Mouse (Mus musculus) hindbrain, embryonic 13.5 days (tissue): Measurements from ENCODE around the gene Crygn. TPM values are rescaled to one million over a fixed set of nuclear protein-coding genes. Genes with fewer than 3 reads are reported as not detected.
A peak's percentile ranks its signal among the peaks of the same experiment; 100 is the strongest.

Experiments used
- ATAC-seq: fragments of 200-750 bp; cut with Nextera tagmentation; 2 replicates; pipeline ENCODE4 v1.8.0; 2017; ENCODE audit warnings: moderate TSS enrichment; ENCODE audit not compliant: low FRiP score
- H3K27ac ChIP-seq: fragments of 300-500 bp; sonication (generic); 2 replicates; pipeline ENCODE4 v1.5.1; 2015; ENCODE audit warnings: inconsistent platforms, mild to moderate bottlenecking, moderate library complexity
- H3K27me3 ChIP-seq: fragments of 300-500 bp; sonication (generic); 2 replicates; pipeline ENCODE4 v1.6.1; 2015; ENCODE audit warnings: mild to moderate bottlenecking, inconsistent platforms
- H3K36me3 ChIP-seq: fragments of 300-500 bp; sonication (generic); 2 replicates; pipeline ENCODE4 v1.6.1; 2015; ENCODE audit warnings: mild to moderate bottlenecking, inconsistent platforms
- H3K4me1 ChIP-seq: fragments of 300-500 bp; sonication (generic); replicated peaks from 2 replicates; pipeline ENCODE4 v1.6.1; 2015; ENCODE audit warnings: inconsistent platforms
- H3K4me2 ChIP-seq: fragments of 300-500 bp; sonication (generic); 2 replicates; pipeline ENCODE4 v1.6.1; 2015; ENCODE audit warnings: inconsistent platforms, mild to moderate bottlenecking, moderate library complexity
- H3K4me3 ChIP-seq: fragments of 300-500 bp; sonication (generic); 2 replicates; pipeline ENCODE4 v1.5.1; 2015; ENCODE audit warnings: mild to moderate bottlenecking, inconsistent platforms
- H3K9ac ChIP-seq: fragments of 300-500 bp; sonication (generic); 2 replicates; pipeline ENCODE4 v1.6.1; 2015; ENCODE audit warnings: mild to moderate bottlenecking, inconsistent platforms
- H3K9me3 ChIP-seq: fragments of 300-500 bp; sonication (generic); 2 replicates; pipeline ENCODE4 v1.6.1; 2016; ENCODE audit warnings: inconsistent platforms
- WGBS: fragments of 180-500 bp; shearing (Covaris S2); methylation state at CpG from one replicate; pipeline ENCODE4 v1.1.7; 2015; 5-methylcytosine and 5-hydroxymethylcytosine counted together
- polyA plus RNA-seq: library from polyadenylated mRNA; unstranded; fragments of >200 nt; fragmentation: Nextera tagmentation; extraction: Ambion mirVana; gene quantifications from 2 replicates; pipeline ENCODE4 v1.2.1, GENCODE M21; 2015

The Crygn gene
- polyA plus RNA-seq, 1 experiment from 2014 or later: 2.1 TPM

DNA sequence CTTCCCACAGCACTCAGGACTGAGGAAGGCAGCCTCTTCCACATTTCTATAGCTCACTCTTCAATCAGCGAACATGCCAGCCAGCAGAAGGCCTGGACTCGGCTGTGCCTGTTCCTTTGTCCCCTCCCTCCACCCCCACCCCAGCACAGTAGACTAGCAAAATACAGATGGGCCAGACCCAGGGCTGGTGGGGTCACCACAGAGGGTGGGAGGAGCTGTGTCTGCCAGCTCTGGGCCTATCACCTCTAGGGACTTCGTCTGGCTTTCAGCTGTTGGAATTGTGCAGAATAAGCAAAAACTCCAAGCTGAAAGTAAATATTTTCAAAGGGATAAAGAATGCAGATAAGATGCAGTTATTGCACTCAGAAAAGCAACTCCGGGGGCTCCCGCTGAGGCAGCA, 33.0 kb downstream of the Crygn start:
- no peak overlapping the region for H3K4me3 ChIP-seq
- peaks cover 17% of the 10 kb centered on the region for H3K4me1 ChIP-seq
- 44% methylated on average over 5 of the region's 5 CpGs for WGBS
- peak overlapping the region; percentile 29; the same call in 1 of the 2 replicates for H3K9ac ChIP-seq
- peak overlapping the region; percentile 60 for H3K27ac ChIP-seq
- ATAC-seq: 0 out of 2 replicates have a peak, but pooled peaks have one; percentile 54
- no peaks in the 10 kb centered on the region for H3K9me3 ChIP-seq
- H3K36me3 ChIP-seq: no peaks in the 10 kb centered on the region
- no peak overlapping the region for H3K4me2 ChIP-seq
- H3K27me3 ChIP-seq: peaks cover 21% of the 10 kb centered on the region

DNA sequence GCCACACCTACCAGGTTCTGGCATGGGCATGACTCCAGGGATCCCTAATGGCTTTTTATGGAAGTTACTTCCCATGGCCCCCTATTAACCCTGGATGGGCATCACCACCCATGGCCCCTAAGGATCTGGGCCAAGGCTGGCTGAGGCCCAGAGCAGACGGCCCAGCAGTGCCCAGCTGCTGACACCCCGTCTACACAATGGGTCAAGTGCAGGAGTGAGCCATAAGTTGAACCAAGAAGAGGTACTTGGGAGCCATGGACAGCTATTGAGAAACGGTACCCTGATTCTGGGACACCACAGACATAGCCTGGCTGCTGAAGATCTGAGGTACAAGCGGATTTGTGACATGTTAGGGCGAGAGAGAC, 33.6 kb downstream of the Crygn start:
- peaks cover 15% of the 10 kb centered on the region for H3K27me3 ChIP-seq
- no peak overlapping the region for H3K4me2 ChIP-seq
- H3K36me3 ChIP-seq: no peaks in the 10 kb centered on the region
- H3K27ac ChIP-seq: peak overlapping the region; percentile 52; the same call in 1 of the 2 replicates
- peak overlapping the region; percentile 29; the same call in 1 of the 2 replicates for H3K9ac ChIP-seq
- WGBS: 84% methylated on average over 5 of the region's 5 CpGs
- peaks cover 14% of the 10 kb centered on the region for H3K4me1 ChIP-seq
- ATAC-seq: no peak
- H3K9me3 ChIP-seq: no peaks in the 10 kb centered on the region
- H3K4me3 ChIP-seq: no peak overlapping the region

DNA sequence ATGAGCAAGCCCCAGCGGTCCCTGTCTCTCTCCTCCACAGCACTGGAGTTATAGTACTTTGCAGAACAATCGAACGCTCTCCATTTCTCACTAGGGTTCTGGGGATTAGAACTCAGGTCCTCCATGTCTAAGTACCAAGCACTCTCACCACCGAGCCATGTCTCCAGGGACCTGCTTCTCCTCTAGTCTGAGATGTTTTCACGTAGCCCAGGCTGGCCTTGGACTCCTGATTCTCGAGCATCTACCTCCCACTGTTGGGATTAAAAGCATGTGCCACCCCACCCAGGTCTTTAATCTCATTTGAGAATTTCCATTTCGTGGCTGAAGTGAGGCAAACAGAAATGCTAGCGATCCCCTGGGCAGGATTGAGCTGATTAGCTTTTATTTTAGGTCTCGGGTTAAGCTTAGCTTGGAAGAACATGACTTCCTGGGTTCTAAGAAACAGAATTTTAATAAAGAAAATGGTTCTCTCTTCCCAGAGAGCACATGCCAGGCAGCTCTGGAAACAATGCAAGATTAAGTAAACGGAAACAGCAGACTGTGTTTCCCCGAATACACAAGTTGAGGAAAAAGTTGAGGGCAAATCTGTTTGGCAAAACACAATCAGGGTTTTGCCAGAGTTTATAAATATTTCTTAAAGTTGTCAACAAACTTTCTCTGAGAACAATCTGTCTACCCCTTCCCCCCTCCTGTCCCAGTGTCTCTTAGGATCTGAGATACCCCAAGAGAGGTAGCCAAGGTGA, 34.1 kb downstream of the Crygn start:
- Histone ChIP-seq H3K27ac (no peak overlapping the region), H3K27me3 (peaks cover 10% of the 10 kb centered on the region), H3K4me3 (no peak overlapping the region), H3K9ac (no peak overlapping the region), H3K36me3 (no peaks in the 10 kb centered on the region), H3K4me1 (peaks cover 14% of the 10 kb centered on the region), H3K4me2 (no peak overlapping the region), H3K9me3 (no peaks in the 10 kb centered on the region)
- no peak for ATAC-seq
- 81% methylated on average over 11 of the region's 11 CpGs for WGBS

DNA sequence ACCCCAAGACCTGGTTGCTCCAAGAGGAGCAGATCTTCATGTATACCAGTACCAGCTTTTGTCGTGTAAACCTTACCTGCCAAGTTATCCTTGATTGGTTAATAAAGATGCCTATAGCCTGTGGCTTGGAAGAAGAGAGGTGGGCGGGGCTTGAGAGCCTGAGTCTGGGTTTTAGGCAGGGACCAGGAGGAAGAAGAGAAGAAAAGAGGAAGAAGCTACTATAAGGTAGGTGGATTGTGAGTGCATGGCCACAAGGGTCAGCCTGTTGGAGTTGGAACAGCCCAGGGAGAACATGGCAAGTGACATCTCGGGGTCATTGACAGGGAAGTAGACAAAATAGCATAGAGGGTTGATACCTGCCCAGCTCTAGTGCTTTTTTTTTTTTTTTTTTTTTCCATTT, 38.0 kb downstream of the Crygn start:
- H3K4me2 ChIP-seq: no peak overlapping the region
- 87% methylated on average over 3 of the region's 3 CpGs for WGBS
- no peak for ATAC-seq

DNA sequence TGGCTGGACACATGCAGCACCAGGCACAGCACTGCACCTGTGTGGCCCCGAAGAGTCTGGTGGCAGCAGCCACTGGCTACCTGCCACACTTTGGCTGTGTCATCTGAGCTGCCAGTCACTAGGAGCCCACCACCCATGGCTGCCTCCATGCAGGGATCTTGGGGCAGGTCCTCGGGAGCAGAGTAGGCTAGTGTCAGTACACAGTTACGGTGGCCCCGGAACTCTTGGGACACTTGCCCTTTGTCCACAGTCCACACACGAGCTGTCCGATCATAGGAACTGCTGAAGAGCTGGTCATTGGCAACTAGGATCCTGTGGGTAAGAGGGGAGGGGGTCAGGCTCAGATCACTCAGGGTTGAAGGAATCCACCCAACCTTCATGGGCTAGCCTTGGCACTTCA, 39.7 kb downstream of the Crygn start:
- WGBS: 93% methylated on average over 6 of the region's 6 CpGs
- H3K36me3 ChIP-seq: no peaks in the 10 kb centered on the region
- no peaks in the 10 kb centered on the region for H3K9me3 ChIP-seq
- no peaks in the 10 kb centered on the region; the same call in 1 of the 2 replicates for H3K4me1 ChIP-seq
- no peak overlapping the region for H3K27ac ChIP-seq
- H3K4me2 ChIP-seq: no peak overlapping the region
- H3K4me3 ChIP-seq: no peak overlapping the region
- H3K27me3 ChIP-seq: no peaks in the 10 kb centered on the region
- no peak for ATAC-seq
- no peak overlapping the region for H3K9ac ChIP-seq

More for the DNA sequence above, 38.0 kb downstream of the Crygn start:
- H3K4me1 ChIP-seq: peaks cover 8% of the 10 kb centered on the region
- H3K36me3 ChIP-seq: no peaks in the 10 kb centered on the region
- H3K27me3 ChIP-seq: no peaks in the 10 kb centered on the region
- H3K9me3 ChIP-seq: no peaks in the 10 kb centered on the region
- H3K27ac ChIP-seq: no peak overlapping the region
- H3K4me3 ChIP-seq: no peak overlapping the region
- no peak overlapping the region for H3K9ac ChIP-seq

DNA sequence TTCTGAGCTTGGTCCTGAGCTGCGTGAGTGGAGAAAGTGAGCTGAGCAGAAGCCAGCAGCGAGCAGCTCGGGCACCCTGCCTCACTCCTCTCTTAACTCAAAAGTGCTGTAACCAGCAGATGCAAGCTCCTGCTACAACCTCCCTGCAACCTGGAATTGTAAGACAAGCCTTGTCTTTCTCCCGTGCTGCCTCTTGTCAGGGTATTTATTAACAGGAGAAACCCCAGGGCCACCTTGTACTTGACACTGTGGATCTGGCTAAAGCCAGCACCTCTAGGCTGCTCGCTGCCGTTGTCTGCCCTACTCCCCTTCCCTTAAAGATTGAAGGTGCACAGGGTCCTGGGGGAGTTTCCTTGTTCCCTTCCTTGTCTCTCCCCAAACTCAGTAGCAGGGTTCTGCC, 43.8 kb downstream of the Crygn start:
- H3K27ac ChIP-seq: no peak overlapping the region
- ATAC-seq: no peak
- H3K27me3 ChIP-seq: no peaks in the 10 kb centered on the region
- H3K4me2 ChIP-seq: no peak overlapping the region
- peaks cover 32% of the 10 kb centered on the region for H3K36me3 ChIP-seq
- peaks cover 9% of the 10 kb centered on the region; the same call in 1 of the 2 replicates for H3K9me3 ChIP-seq
- H3K4me1 ChIP-seq: peaks cover 5% of the 10 kb centered on the region; the same call in 1 of the 2 replicates
- WGBS: 82% methylated on average over 6 of the region's 6 CpGs
- H3K9ac ChIP-seq: no peak overlapping the region
- no peak overlapping the region for H3K4me3 ChIP-seq

DNA sequence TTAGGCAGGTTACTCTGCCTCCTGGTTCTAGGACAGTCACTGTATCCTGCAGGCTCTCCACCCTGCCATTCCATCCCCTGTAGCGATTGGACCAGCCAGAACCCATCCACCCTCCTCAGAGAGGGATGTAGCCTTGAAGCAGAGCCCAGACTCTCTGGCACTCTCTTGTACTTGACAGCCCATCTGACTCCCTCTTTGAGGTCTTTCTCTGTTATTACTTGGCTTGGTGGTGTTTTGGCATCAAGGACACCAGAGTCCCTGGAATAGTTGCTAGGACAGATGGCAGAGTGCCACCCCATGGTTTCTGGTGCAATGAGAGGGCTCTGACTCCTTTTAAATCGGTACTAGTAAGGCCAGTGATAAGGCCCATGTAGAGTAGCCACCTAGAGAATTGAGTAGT, 44.6 kb downstream of the Crygn start:
- peaks cover 5% of the 10 kb centered on the region; the same call in 1 of the 2 replicates for H3K4me1 ChIP-seq
- peaks cover 40% of the 10 kb centered on the region for H3K36me3 ChIP-seq
- no peak overlapping the region for H3K27ac ChIP-seq
- H3K9me3 ChIP-seq: peaks cover 9% of the 10 kb centered on the region; the same call in 1 of the 2 replicates
- no peak for ATAC-seq
- WGBS: 88% methylated on average over 2 of the region's 2 CpGs
- no peak overlapping the region for H3K4me2 ChIP-seq
- H3K9ac ChIP-seq: no peak overlapping the region
- H3K27me3 ChIP-seq: no peaks in the 10 kb centered on the region
- H3K4me3 ChIP-seq: no peak overlapping the region

DNA sequence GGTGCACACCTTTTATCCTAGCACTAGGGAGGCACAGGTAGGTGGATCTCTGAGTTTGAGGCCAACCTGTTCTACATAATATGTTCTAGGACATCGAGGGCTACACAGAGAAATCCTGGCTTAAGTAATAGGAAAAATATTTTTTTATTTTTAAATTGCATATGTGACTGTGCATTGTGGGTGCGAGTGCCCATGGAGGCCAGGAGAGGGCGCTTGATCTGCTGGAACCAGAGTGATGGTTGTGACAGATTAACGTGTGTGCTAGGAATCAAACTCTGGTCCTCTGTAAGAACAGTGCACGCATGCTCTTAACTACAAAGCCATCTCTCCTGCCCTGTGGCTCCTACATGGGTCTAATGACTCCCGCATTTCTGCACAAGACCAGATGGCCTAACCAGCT, 46.2 kb downstream of the Crygn start:
- Histone ChIP-seq H3K9ac (no peak overlapping the region), H3K4me2 (no peak overlapping the region), H3K9me3 (peaks cover 9% of the 10 kb centered on the region; the same call in 1 of the 2 replicates), H3K27ac (no peak overlapping the region), H3K4me1 (peaks cover 5% of the 10 kb centered on the region; the same call in 1 of the 2 replicates), H3K4me3 (no peak overlapping the region), H3K27me3 (no peaks in the 10 kb centered on the region), H3K36me3 (peaks cover 56% of the 10 kb centered on the region)
- 96% methylated on average over 6 of the region's 6 CpGs for WGBS
- no peak for ATAC-seq

DNA sequence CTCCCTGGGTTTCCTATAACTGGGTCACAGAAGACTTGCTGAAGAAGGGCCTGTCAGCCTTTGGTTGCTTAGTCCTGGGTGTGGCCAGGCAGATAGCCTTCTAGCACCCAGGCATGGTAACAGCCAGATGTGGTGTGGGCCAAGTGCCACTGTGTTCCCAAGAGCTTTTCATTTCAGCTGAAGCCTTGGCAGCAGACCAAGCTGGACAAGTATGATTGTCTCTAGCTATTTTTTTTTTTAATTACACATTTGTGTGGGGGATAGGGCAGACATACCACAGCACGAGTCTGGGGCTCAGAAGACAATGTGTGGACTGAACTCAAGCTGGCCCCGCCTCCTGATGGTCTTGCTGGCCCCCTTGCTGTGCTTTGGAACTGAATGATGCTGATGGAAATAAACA, 47.8 kb downstream of the Crygn start:
- no peak for ATAC-seq
- Histone ChIP-seq H3K4me2 (no peak overlapping the region), H3K27me3 (no peaks in the 10 kb centered on the region), H3K36me3 (peaks cover 72% of the 10 kb centered on the region), H3K4me1 (peaks cover 5% of the 10 kb centered on the region; the same call in 1 of the 2 replicates), H3K27ac (0 out of 2 replicates have a peak overlapping the region, but pooled peaks have one; percentile 35), H3K9ac (no peak overlapping the region), H3K9me3 (peaks cover 9% of the 10 kb centered on the region; the same call in 1 of the 2 replicates), H3K4me3 (no peak overlapping the region)
- 54% methylated on average over 2 of the region's 2 CpGs for WGBS

DNA sequence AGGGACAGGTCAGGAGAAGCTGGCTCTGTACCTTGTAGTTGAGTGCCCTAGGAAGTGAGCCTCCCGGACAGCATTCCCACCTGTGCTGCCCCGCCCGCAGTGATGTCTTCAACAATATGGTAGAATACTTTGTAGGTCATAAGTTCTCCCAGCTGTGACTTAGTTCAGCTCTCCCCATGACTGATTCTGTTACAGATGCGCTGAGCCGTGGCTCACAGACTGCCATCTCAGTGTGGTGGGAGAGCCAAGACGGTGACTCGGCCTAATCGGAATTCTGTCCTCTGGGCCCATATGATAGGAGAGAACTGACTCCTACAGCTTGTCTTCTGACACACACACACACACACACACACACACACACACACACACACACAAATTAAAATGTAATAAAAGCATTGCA, 53.2 kb downstream of the Crygn start:
- ATAC-seq: no peak
- Histone ChIP-seq H3K4me3 (no peak overlapping the region), H3K9me3 (no peaks in the 10 kb centered on the region), H3K27me3 (no peaks in the 10 kb centered on the region), H3K36me3 (peaks cover 98% of the 10 kb centered on the region), H3K4me2 (no peak overlapping the region), H3K9ac (no peak overlapping the region), H3K27ac (no peak overlapping the region), H3K4me1 (no peaks in the 10 kb centered on the region)
- 93% methylated on average over 8 of the region's 8 CpGs for WGBS

DNA sequence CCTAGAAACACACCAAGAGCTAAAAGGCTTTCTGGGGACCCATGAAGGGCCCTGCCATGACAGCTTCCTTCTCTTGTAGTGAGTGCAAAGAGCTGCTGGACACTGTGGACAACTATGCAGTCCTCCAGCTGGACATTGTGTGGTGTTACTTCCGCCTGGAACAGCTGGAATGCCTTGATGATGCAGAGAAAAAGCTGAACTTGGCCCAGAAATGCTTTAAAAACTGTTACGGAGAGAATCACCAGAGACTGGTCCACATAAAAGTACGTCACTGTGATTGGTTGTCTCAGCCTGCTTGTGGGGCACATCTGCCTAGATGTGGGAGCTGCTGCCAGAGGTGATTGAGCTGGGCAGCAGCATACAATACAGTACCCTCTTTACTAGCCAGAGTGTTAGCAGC, 56.5 kb downstream of the Crygn start:
- no peaks in the 10 kb centered on the region for H3K27me3 ChIP-seq
- peaks cover 96% of the 10 kb centered on the region for H3K36me3 ChIP-seq
- no peaks in the 10 kb centered on the region for H3K4me1 ChIP-seq
- H3K9ac ChIP-seq: no peak overlapping the region
- no peak overlapping the region for H3K4me2 ChIP-seq
- no peaks in the 10 kb centered on the region for H3K9me3 ChIP-seq
- ATAC-seq: no peak
- H3K4me3 ChIP-seq: no peak overlapping the region
- peak overlapping the region; percentile 26; the same call in 1 of the 2 replicates for H3K27ac ChIP-seq
- 91% methylated on average over 3 of the region's 3 CpGs for WGBS
